Mouse (Mus musculus) ES-Bruce4 (cell line): Measurements from ENCODE around the gene Pym1. TPM values are rescaled to one million over a fixed set of nuclear protein-coding genes. Genes with fewer than 3 reads are reported as not detected.

Source experiments
- H3K27ac ChIP-seq: 2 replicates; pipeline ENCODE4 v1.5.1; 2012; ENCODE audit warnings: low read length, inconsistent platforms; ENCODE audit not compliant: insufficient read depth
- H3K27me3 ChIP-seq: 2 replicates; pipeline ENCODE4 v1.6.1; 2012; ENCODE audit warnings: mild to moderate bottlenecking, low read length, inconsistent platforms; ENCODE audit not compliant: control insufficient read depth, poor library complexity, insufficient read depth, severe bottlenecking
- H3K36me3 ChIP-seq: 2 replicates; pipeline ENCODE4 v1.6.1; 2012; ENCODE audit warnings: inconsistent platforms, mild to moderate bottlenecking, low read length, moderate library complexity; ENCODE audit not compliant: control insufficient read depth, poor library complexity, insufficient read depth, severe bottlenecking
- H3K4me1 ChIP-seq: one replicate; pipeline ENCODE4 v1.8.1; 2011; ENCODE audit warnings: low read length; ENCODE audit not compliant: control insufficient read depth, insufficient read depth
- H3K4me3 ChIP-seq: 2 replicates; pipeline ENCODE4 v1.5.1; 2011; ENCODE audit warnings: low read depth, mild to moderate bottlenecking, low read length
- H3K9ac ChIP-seq: 2 replicates; pipeline ENCODE4 v1.6.1; 2012; ENCODE audit warnings: low read depth, mild to moderate bottlenecking, inconsistent platforms; ENCODE audit not compliant: poor library complexity, severe bottlenecking
- H3K9me3 ChIP-seq: replicated peaks from 2 replicates; pipeline ENCODE4 v1.6.1; 2012; ENCODE audit warnings: mild to moderate bottlenecking, low read length, inconsistent platforms; ENCODE audit not compliant: control insufficient read depth, poor library complexity, insufficient read depth, severe bottlenecking
- CTCF ChIP-seq: IDR thresholded peaks from one replicate; pipeline ENCODE4 v1.8.1; 2011; ENCODE audit warnings: low read depth, low read length
- EP300 ChIP-seq: IDR thresholded peaks from 2 replicates; pipeline ENCODE4 v1.6.1; 2011; ENCODE audit warnings: low read depth, low read length; ENCODE audit not compliant: insufficient read depth
- POLR2A ChIP-seq: IDR thresholded peaks from one replicate; pipeline ENCODE4 v1.8.1; 2011; ENCODE audit warnings: low read length; ENCODE audit not compliant: insufficient read depth
- polyA plus RNA-seq: library from polyadenylated mRNA; stranded (reverse); fragments of >200 nt; gene quantifications from 2 replicates; pipeline ENCODE4 v1.2.4, GENCODE M21; 2011; ENCODE audit warnings: low read depth; ENCODE audit not compliant: missing spikeins, insufficient read depth, insufficient read length

The Pym1 gene
- polyA plus RNA-seq, 1 experiment = 53.8 TPM

DNA sequence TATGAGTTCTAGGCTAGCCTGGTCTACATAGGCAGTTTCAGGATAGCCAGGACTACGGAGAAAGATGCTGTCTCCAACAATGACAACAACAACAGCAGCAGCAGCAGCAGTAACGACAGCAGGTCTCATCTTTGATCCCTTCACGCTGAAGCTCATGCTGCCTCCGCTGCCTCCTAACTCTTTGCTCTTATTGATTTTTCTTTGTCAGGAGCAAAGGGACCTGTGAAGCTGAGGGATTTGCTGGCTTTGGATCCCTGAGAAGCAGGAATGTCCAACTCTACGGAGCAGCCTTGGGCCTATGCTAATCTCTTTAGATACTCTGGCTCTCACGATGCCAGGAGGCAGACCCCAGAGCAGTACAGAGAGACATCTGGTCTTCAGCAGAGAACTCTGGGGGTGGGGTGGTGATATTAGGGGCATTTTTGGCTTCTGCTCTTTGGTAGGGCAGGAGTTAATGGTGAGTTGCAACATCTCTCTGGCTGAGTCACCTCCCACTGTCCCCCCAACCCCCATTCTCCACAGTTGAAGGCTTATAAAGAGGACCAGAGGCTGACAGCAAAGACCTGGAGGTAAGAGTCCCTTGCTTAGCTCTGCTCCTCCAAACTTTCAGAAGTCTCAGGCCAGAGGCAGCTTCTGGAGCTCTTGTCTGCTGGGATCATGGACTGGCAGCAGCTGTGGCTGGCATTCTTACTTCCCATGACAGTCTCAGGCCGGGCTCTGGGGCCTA lies 42.9 kb downstream of the Pym1 start, which contains the start of gene Mmp19:
Gene Mmp19, plus strand, starts transcription at position 513 of the 727 bp plus-strand sequence.
- no peaks in the 10 kb centered on the region for H3K9me3 ChIP-seq
- H3K4me3 ChIP-seq = no peak within 1 kb of the TSS
- H3K27ac ChIP-seq = no peak within 1 kb of the TSS
- TF ChIP-seq CTCF (no peak), EP300 (no peak), POLR2A (no peak)
- H3K36me3 ChIP-seq = no peaks in the 10 kb centered on the region
- no peaks in the 10 kb centered on the region for H3K27me3 ChIP-seq
- no peak within 1 kb of the TSS for H3K9ac ChIP-seq
- peaks cover 2% of the 10 kb centered on the region for H3K4me1 ChIP-seq

DNA sequence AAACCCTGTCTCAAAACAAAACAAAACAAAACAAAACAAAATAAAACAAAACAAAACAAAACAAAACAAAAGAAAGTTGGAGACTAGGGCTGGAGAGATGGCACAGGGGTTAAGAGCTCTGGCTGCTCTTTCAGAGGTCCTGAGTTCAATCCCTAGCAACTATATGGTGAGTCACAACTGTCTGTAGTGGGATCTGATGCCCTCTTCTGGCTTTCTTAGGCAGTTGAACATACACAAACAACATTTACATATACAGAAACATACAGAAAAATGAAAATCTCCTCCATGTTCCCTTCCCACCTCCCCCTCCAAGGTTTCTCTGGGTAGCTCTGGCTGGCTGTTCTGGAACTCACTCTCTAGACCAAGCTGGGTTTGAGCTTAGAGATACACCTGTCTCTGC lies 44.4 kb downstream of the Pym1 start:
- Histone ChIP-seq H3K27ac (no peak overlapping the region), H3K4me1 (peaks cover 2% of the 10 kb centered on the region), H3K4me3 (no peak overlapping the region), H3K9me3 (no peaks in the 10 kb centered on the region), H3K27me3 (no peaks in the 10 kb centered on the region), H3K9ac (no peak overlapping the region), H3K36me3 (no peaks in the 10 kb centered on the region)
- TF ChIP-seq POLR2A = no peak
- no peak for TF ChIP-seq EP300
- no peak for TF ChIP-seq CTCF

DNA sequence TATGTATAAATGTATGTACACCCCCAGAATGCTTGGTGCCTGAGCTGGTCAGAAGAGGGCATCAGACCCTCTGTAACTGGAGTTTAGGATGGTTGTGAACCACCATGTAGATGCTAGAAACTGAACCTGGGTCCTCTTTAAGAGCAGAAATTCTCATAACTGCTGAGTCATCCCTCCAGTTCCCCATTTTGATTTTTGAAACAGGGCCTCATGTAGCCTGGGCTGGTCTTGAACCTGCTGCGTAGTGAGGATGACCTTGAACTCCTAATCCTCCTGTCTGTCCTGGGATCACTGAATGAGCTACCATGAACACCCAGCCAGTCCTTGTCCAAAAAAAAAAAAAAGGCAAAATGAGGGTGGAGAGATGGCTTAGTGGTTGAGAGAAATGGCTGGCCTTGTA lies 45.6 kb downstream of the Pym1 start:
- Histone ChIP-seq H3K4me3 (no peak overlapping the region), H3K36me3 (no peaks in the 10 kb centered on the region), H3K27ac (no peak overlapping the region), H3K4me1 (peaks cover 2% of the 10 kb centered on the region), H3K9me3 (no peaks in the 10 kb centered on the region), H3K9ac (no peak overlapping the region), H3K27me3 (no peaks in the 10 kb centered on the region)
- TF ChIP-seq POLR2A (no peak), EP300 (no peak), CTCF (no peak)

DNA sequence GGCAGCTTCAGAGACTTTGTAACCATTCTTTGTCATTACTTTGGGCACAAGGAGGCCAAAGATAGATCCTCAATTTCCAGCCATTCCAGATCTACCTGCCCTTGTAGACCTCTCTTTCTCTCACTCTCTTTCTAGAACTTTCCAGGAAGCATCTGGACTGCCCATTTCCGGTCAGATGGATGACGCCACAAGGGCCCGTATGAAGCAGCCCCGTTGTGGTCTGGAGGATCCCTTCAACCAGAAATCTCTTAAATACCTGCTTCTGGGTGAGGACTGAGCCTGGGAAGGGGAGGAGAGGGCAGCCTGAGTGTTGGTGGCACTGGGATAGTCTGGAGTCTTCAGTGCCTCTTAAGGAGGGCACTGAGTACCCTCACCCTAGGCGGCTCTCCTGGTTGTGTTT lies 46.7 kb downstream of the Pym1 start:
- no peaks in the 10 kb centered on the region for H3K27me3 ChIP-seq
- peaks cover 2% of the 10 kb centered on the region for H3K4me1 ChIP-seq
- no peak overlapping the region for H3K27ac ChIP-seq
- H3K4me3 ChIP-seq = no peak overlapping the region; the same call in 1 of the 2 replicates
- H3K9ac ChIP-seq = no peak overlapping the region
- H3K9me3 ChIP-seq = no peaks in the 10 kb centered on the region
- no peaks in the 10 kb centered on the region for H3K36me3 ChIP-seq
- TF ChIP-seq CTCF (no peak), EP300 (no peak), POLR2A (no peak)

DNA sequence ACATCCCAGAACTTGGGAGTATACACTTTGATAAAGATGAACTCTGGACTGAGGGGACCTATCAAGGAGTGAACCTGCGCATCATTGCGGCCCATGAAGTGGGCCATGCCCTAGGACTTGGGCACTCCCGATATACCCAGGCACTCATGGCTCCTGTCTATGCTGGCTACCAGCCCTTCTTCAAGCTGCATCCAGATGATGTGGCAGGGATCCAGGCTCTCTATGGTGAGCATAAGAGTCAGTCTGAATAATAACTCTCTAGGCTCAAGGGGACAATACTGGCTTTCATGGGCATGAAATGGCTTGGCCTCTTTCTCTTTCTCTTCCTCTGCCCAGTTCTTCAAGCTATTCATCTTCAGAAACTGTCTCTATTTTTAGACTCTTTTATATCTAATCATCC lies 47.9 kb downstream of the Pym1 start:
- no peaks in the 10 kb centered on the region for H3K27me3 ChIP-seq
- no peaks in the 10 kb centered on the region for H3K36me3 ChIP-seq
- H3K27ac ChIP-seq = no peak overlapping the region
- no peaks in the 10 kb centered on the region for H3K9me3 ChIP-seq
- no peak overlapping the region for H3K9ac ChIP-seq
- H3K4me1 ChIP-seq = peaks cover 2% of the 10 kb centered on the region
- TF ChIP-seq POLR2A (no peak), EP300 (no peak), CTCF (no peak)
- no peak overlapping the region for H3K4me3 ChIP-seq

DNA sequence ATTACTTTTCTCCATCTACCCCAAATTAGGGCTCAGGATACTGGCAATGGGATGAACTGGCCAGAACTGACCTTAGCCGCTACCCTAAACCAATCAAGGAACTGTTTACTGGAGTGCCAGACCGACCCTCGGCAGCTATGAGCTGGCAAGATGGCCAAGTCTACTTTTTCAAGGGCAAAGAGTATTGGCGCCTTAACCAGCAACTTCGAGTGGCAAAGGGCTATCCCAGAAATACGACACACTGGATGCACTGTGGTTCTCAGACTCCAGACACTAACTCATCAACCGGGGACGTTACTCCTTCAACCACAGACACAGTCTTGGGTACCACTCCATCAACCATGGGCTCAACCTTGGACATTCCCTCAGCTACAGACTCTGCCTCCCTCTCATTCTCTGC lies 51.0 kb downstream of the Pym1 start:
- no peaks in the 10 kb centered on the region for H3K27me3 ChIP-seq
- H3K9ac ChIP-seq = no peak overlapping the region
- H3K4me1 ChIP-seq = peaks cover 2% of the 10 kb centered on the region
- no peak overlapping the region for H3K27ac ChIP-seq
- H3K9me3 ChIP-seq = no peaks in the 10 kb centered on the region
- H3K36me3 ChIP-seq = no peaks in the 10 kb centered on the region
- TF ChIP-seq EP300 (no peak), CTCF (no peak), POLR2A (no peak)
- no peak overlapping the region for H3K4me3 ChIP-seq
